ENCODE assay signal across 24 mouse cellular contexts in genomic region chr8:123247748-123248147, GRCm38 (mm10). TPM values are rescaled to one million over a fixed set of nuclear protein-coding genes. Genes with fewer than 3 reads are reported as not detected.
DNase-seq lines count a peak whose midpoint lies in the region; ATAC-seq lines count a peak whose summit lies in the region.
"Had no signal": no experiment of that assay in that cellular context is flagged by ENCODE, and none has a peak within 500 bp of the region (broad histone marks: within the 10 kb centered on the region; RNA-seq: fewer than 3 reads in every experiment).

No protein-coding gene starts in this region.

- no peak overlapping the region for H3K4me3 ChIP-seq in liver, embryonic 12.5 days
- no peak overlapping the region for H3K4me3 ChIP-seq in liver, embryonic 11.5 days (ENCODE audit: low read depth, low read length)
- H3K4me3 ChIP-seq in midbrain, embryonic 11.5 days (ENCODE audit: low read depth, low read length): no peak overlapping the region
- no peak overlapping the region for H3K4me3 ChIP-seq in midbrain, embryonic 10.5 days
- H3K4me3 ChIP-seq: embryonic facial prominence, embryonic 10.5 days; embryonic facial prominence, embryonic 12.5 days; forebrain, embryonic 13.5 days; forebrain, embryonic 15.5 days had no signal

- peaks cover 72% of the 10 kb centered on the region for H3K36me3 ChIP-seq in liver, embryonic 12.5 days
- peaks cover 13% of the 10 kb centered on the region; the same call in 1 of the 2 replicates for H3K36me3 ChIP-seq in liver, embryonic 11.5 days (ENCODE audit: control insufficient read depth, insufficient read depth, low read length)
- H3K36me3 ChIP-seq in midbrain, embryonic 11.5 days (ENCODE audit: control insufficient read depth, insufficient read depth, low read length): peaks cover 25% of the 10 kb centered on the region
- H3K36me3 ChIP-seq in midbrain, embryonic 10.5 days: peaks cover 97% of the 10 kb centered on the region

- no peaks in the 10 kb centered on the region for H3K9me3 ChIP-seq in liver, embryonic 12.5 days (replicated peaks)
- no peaks in the 10 kb centered on the region for H3K9me3 ChIP-seq in liver, embryonic 11.5 days (ENCODE audit: control insufficient read depth, low read length)
- H3K9me3 ChIP-seq in midbrain, embryonic 11.5 days (ENCODE audit: control insufficient read depth, low read length): no peaks in the 10 kb centered on the region
- no peaks in the 10 kb centered on the region for H3K9me3 ChIP-seq in midbrain, embryonic 10.5 days (replicated peaks)
- H3K9me3 ChIP-seq: embryonic facial prominence, embryonic 10.5 days; embryonic facial prominence, embryonic 12.5 days; forebrain, embryonic 13.5 days; forebrain, embryonic 15.5 days; G1E had no signal

- WGBS in liver, embryonic 12.5 days (ENCODE audit: insufficient replicate concordance): 89% methylated on average over 6 of the region's 6 CpGs
- 92% methylated on average over 6 of the region's 6 CpGs for WGBS in liver, embryonic 11.5 days
- WGBS in midbrain, embryonic 11.5 days: 95% methylated on average over 6 of the region's 6 CpGs
- WGBS in midbrain, embryonic 10.5 days: 95% methylated on average over 6 of the region's 6 CpGs

- H3K4me1 ChIP-seq in liver, embryonic 12.5 days: peaks cover 5% of the 10 kb centered on the region
- peaks cover 3% of the 10 kb centered on the region for H3K4me1 ChIP-seq in liver, embryonic 11.5 days (replicated peaks; ENCODE audit: control insufficient read depth, insufficient read depth, low read length)
- H3K4me1 ChIP-seq in midbrain, embryonic 11.5 days (ENCODE audit: control insufficient read depth, insufficient read depth, low read length): no peaks in the 10 kb centered on the region; the same call in none of the 2 replicates
- peaks cover 6% of the 10 kb centered on the region for H3K4me1 ChIP-seq in midbrain, embryonic 10.5 days

- peak; percentile 92 for DNase-seq in heart, adult 11 months
- DNase-seq in heart, adult 8-10 months (ENCODE audit: low spot score): no peak
- no peak for DNase-seq in liver, embryonic 11.5 days (ENCODE audit: low spot score)
- DNase-seq in midbrain, embryonic 11.5 days (ENCODE audit: low spot score, missing footprints): peak; percentile 17
- DNase-seq in midbrain, embryonic 10.5 days (ENCODE audit: low spot score): no peak
- DNase-seq: adrenal gland, adult 8-10 months; adrenal gland, postnatal 14 days; adrenal gland, postnatal 36 days; B cell, adult 2 months; cerebellum, adult 11-12 months; cerebellum, adult 2 months; cerebellum, adult 9-10 months; cerebellum, postnatal 10 days; cerebellum, postnatal 25 days had no signal

- H3K4me2 ChIP-seq in liver, embryonic 12.5 days: no peak overlapping the region
- no peak overlapping the region for H3K4me2 ChIP-seq in liver, embryonic 11.5 days
- H3K4me2 ChIP-seq in midbrain, embryonic 11.5 days: no peak overlapping the region
- H3K4me2 ChIP-seq: embryonic facial prominence, embryonic 12.5 days; forebrain, embryonic 13.5 days; forebrain, embryonic 15.5 days had no signal

- H3K27me3 ChIP-seq in liver, embryonic 12.5 days (replicated peaks): no peaks in the 10 kb centered on the region
- H3K27me3 ChIP-seq in liver, embryonic 11.5 days (replicated peaks; ENCODE audit: control insufficient read depth, insufficient read depth, low read length): no peaks in the 10 kb centered on the region
- no peaks in the 10 kb centered on the region for H3K27me3 ChIP-seq in midbrain, embryonic 11.5 days (ENCODE audit: control insufficient read depth, insufficient read depth, low read length)
- no peaks in the 10 kb centered on the region for H3K27me3 ChIP-seq in midbrain, embryonic 10.5 days (ENCODE audit: low read depth, poor library complexity, severe bottlenecking)
- H3K27me3 ChIP-seq: CH12.LX; embryonic facial prominence, embryonic 12.5 days; forebrain, embryonic 13.5 days; forebrain, embryonic 15.5 days; Patski had no signal

- no peak overlapping the region for H3K9ac ChIP-seq in liver, embryonic 12.5 days
- no peak overlapping the region for H3K9ac ChIP-seq in liver, embryonic 11.5 days (ENCODE audit: low read depth, low read length)
- no peak overlapping the region for H3K9ac ChIP-seq in midbrain, embryonic 11.5 days (ENCODE audit: low read length)
- H3K9ac ChIP-seq: embryonic facial prominence, embryonic 12.5 days; forebrain, embryonic 13.5 days; forebrain, embryonic 15.5 days had no signal

- ATAC-seq in liver, embryonic 12.5 days: 0 out of 2 replicates have a peak, but pooled peaks have one; percentile 24
- ATAC-seq in liver, embryonic 11.5 days (replicated peaks; ENCODE audit: low FRiP score): no peak
- no peak for ATAC-seq in midbrain, embryonic 11.5 days (ENCODE audit: low FRiP score)
- ATAC-seq: activated CD4-positive, CD25-positive, alpha-beta regulatory T cell, adult 4 months; CD4-positive, CD25-positive, alpha-beta regulatory T cell, adult 4 months; forebrain, embryonic 13.5 days; forebrain, embryonic 15.5 days; Patski had no signal

- H3K27ac ChIP-seq in liver, embryonic 12.5 days: no peak overlapping the region
- no peak overlapping the region for H3K27ac ChIP-seq in liver, embryonic 11.5 days (ENCODE audit: low read depth, low read length)
- H3K27ac ChIP-seq in midbrain, embryonic 11.5 days (ENCODE audit: low read depth, low read length): no peak overlapping the region
- no peak overlapping the region for H3K27ac ChIP-seq in midbrain, embryonic 10.5 days (replicated peaks)
- H3K27ac ChIP-seq: embryonic facial prominence, embryonic 10.5 days; embryonic facial prominence, embryonic 12.5 days; forebrain, embryonic 13.5 days; forebrain, embryonic 15.5 days had no signal

RNA-seq across cellular contexts. Expression of gene Zfp276, which starts 6.2 kb away (rescaled TPM):
- total RNA-seq in heart, adult 8-10 months (2022): 10 to 100 TPM in 1 of 4 experiments, 1 to 10 TPM in 3; 8.2 to 10.8 (median 9.2) TPM
- polyA plus RNA-seq in liver, embryonic 12.5 days (2016; fragmentation: Nextera tagmentation; extraction: Ambion mirVana): 11.3 and 11.8 TPM in 2 replicates
- polyA plus RNA-seq in liver, embryonic 11.5 days (2014; fragmentation: Nextera tagmentation; extraction: Ambion mirVana): 16.0 and 18.8 TPM in 2 replicates
- polyA plus RNA-seq in midbrain, embryonic 11.5 days (2014; fragmentation: Nextera tagmentation; extraction: Ambion mirVana): 15.2 and 19.0 TPM in 2 replicates
- 23.2 and 27.2 TPM in 2 replicates for polyA plus RNA-seq in midbrain, embryonic 10.5 days (2016; fragmentation: Nextera tagmentation; extraction: Ambion mirVana)

RNA-seq across cellular contexts. Expression of gene Vps9d1, which starts 6.4 kb away (rescaled TPM):
- total RNA-seq in heart, adult 8-10 months (2022): 10 to 100 TPM; 25.5 to 35.0 (median 27.5) TPM
- 5.8 and 7.6 TPM in 2 replicates for polyA plus RNA-seq in liver, embryonic 12.5 days (2016; fragmentation: Nextera tagmentation; extraction: Ambion mirVana)
- polyA plus RNA-seq in liver, embryonic 11.5 days (2014; fragmentation: Nextera tagmentation; extraction: Ambion mirVana): 9.2 and 10.7 TPM in 2 replicates
- polyA plus RNA-seq in midbrain, embryonic 11.5 days (2014; fragmentation: Nextera tagmentation; extraction: Ambion mirVana): 23.7 and 23.8 TPM in 2 replicates
- polyA plus RNA-seq in midbrain, embryonic 10.5 days (2016; fragmentation: Nextera tagmentation; extraction: Ambion mirVana): 24.0 and 27.1 TPM in 2 replicates

RNA-seq across cellular contexts. Expression of gene Spata2l, which starts 11.7 kb away (rescaled TPM):
- total RNA-seq in heart, adult 8-10 months (2022): 1 to 10 TPM; 4.4 to 7.0 (median 6.0) TPM
- 1.4 and 1.8 TPM in 2 replicates for polyA plus RNA-seq in liver, embryonic 12.5 days (2016; fragmentation: Nextera tagmentation; extraction: Ambion mirVana)
- 2.0 and 2.2 TPM in 2 replicates for polyA plus RNA-seq in liver, embryonic 11.5 days (2014; fragmentation: Nextera tagmentation; extraction: Ambion mirVana)
- 1.2 and 1.7 TPM in 2 replicates for polyA plus RNA-seq in midbrain, embryonic 11.5 days (2014; fragmentation: Nextera tagmentation; extraction: Ambion mirVana)
- polyA plus RNA-seq in midbrain, embryonic 10.5 days (2016; fragmentation: Nextera tagmentation; extraction: Ambion mirVana): 1.3 and 2.4 TPM in 2 replicates

RNA-seq across cellular contexts. Expression of gene Cdk10, which starts 23.1 kb away (rescaled TPM):
- 10 to 100 TPM; 15.0 to 25.2 (median 20.2) TPM for total RNA-seq in heart, adult 8-10 months (2022)
- polyA plus RNA-seq in liver, embryonic 12.5 days (2016; fragmentation: Nextera tagmentation; extraction: Ambion mirVana): 14.7 and 16.2 TPM in 2 replicates
- 22.8 and 25.0 TPM in 2 replicates for polyA plus RNA-seq in liver, embryonic 11.5 days (2014; fragmentation: Nextera tagmentation; extraction: Ambion mirVana)
- 30.9 and 34.3 TPM in 2 replicates for polyA plus RNA-seq in midbrain, embryonic 11.5 days (2014; fragmentation: Nextera tagmentation; extraction: Ambion mirVana)
- polyA plus RNA-seq in midbrain, embryonic 10.5 days (2016; fragmentation: Nextera tagmentation; extraction: Ambion mirVana): 41.4 and 42.0 TPM in 2 replicates

RNA-seq across cellular contexts. Expression of gene Spata33, which starts 35.1 kb away (rescaled TPM):
- total RNA-seq in heart, adult 8-10 months (2022): 10 to 100 TPM; 22.0 to 36.7 (median 27.5) TPM
- polyA plus RNA-seq in liver, embryonic 12.5 days (2016; fragmentation: Nextera tagmentation; extraction: Ambion mirVana): 0.44 and 1.4 TPM in 2 replicates
- 1.4 and 1.7 TPM in 2 replicates for polyA plus RNA-seq in liver, embryonic 11.5 days (2014; fragmentation: Nextera tagmentation; extraction: Ambion mirVana)
- 5.9 and 6.0 TPM in 2 replicates for polyA plus RNA-seq in midbrain, embryonic 11.5 days (2014; fragmentation: Nextera tagmentation; extraction: Ambion mirVana)
- 6.1 TPM in 2 replicates for polyA plus RNA-seq in midbrain, embryonic 10.5 days (2016; fragmentation: Nextera tagmentation; extraction: Ambion mirVana)
- polyA plus RNA-seq: activated CD4-positive, CD25-positive, alpha-beta regulatory T cell, adult 4 months; CD4-positive, CD25-positive, alpha-beta regulatory T cell, adult 4 months had no signal

Comparison
In these comparisons a context has a peak if more than half of its experiments do, and no peak if none do; other contexts are left out.
1. DNase-seq: peak in heart, adult 11 months (single experiment) and midbrain, embryonic 11.5 days (single experiment); none in heart, adult 8-10 months (single experiment), liver, embryonic 11.5 days (single experiment) and midbrain, embryonic 10.5 days (single experiment).